Mouse (Mus musculus) C2C12 (cell line): ENCODE measurements around the gene Dram1. TPM values are rescaled to one million over a fixed set of nuclear protein-coding genes. Genes with fewer than 3 reads are reported as not detected.

ENCODE experiments used
- H3K27me3 ChIP-seq: one replicate; pipeline ENCODE4 v1.6.1; 2011; ENCODE audit not compliant: control insufficient read depth, insufficient read depth, insufficient read length
- H3K36me3 ChIP-seq: one replicate; pipeline ENCODE4 v1.6.1; 2011; ENCODE audit not compliant: control insufficient read depth, insufficient read depth
- H3K4me3 ChIP-seq: one replicate; pipeline ENCODE4 v1.5.1; 2011; ENCODE audit warnings: mild to moderate bottlenecking, control low read depth; ENCODE audit not compliant: poor library complexity, insufficient read depth, severe bottlenecking
- H3K79me2 ChIP-seq: one replicate; pipeline ENCODE4 v1.6.1; 2011; ENCODE audit not compliant: control insufficient read depth, insufficient read depth
- H3K79me3 ChIP-seq: one replicate; pipeline ENCODE4 v1.6.1; 2011; ENCODE audit warnings: low read depth, control low read depth
- H3ac ChIP-seq: one replicate; pipeline ENCODE3; 2011; ENCODE audit warnings: low read depth; ENCODE audit not compliant: control insufficient read depth, insufficient read length
- CEBPB ChIP-seq: IDR thresholded peaks from one replicate; pipeline ENCODE4 v1.6.1; 2011; ENCODE audit warnings: low read depth, mild to moderate bottlenecking, control low read depth, moderate library complexity
- CTCF ChIP-seq: IDR thresholded peaks from one replicate; pipeline ENCODE4 v1.5.1; 2011; ENCODE audit not compliant: control insufficient read depth, insufficient read depth, insufficient read length
- FOSL1 ChIP-seq: IDR thresholded peaks from one replicate; pipeline ENCODE4 v1.8.0; 2011; ENCODE audit warnings: mild to moderate bottlenecking, low read length; ENCODE audit not compliant: poor library complexity, insufficient read depth, severe bottlenecking
- MAX ChIP-seq: IDR thresholded peaks from one replicate; pipeline ENCODE4 v1.6.1; 2011; ENCODE audit warnings: mild to moderate bottlenecking, control low read depth
- MYOD1 ChIP-seq: IDR thresholded peaks from one replicate; pipeline ENCODE4 v1.6.1; 2011; ENCODE audit warnings: low read depth; ENCODE audit not compliant: control insufficient read depth, insufficient read length
- MYOG ChIP-seq: IDR thresholded peaks from one replicate; pipeline ENCODE4 v1.6.1; 2011; ENCODE audit not compliant: control insufficient read depth, insufficient read length; ENCODE audit errors: extremely low read depth
- USF1 ChIP-seq: IDR thresholded peaks from one replicate; pipeline ENCODE4 v1.6.1; 2011; ENCODE audit warnings: low read depth, mild to moderate bottlenecking, control low read depth, moderate library complexity
- polyA plus RNA-seq: library from polyadenylated mRNA; unstranded; fragments of >200 nt; fragmentation: generic; extraction: Trizol; gene quantifications from one replicate; pipeline ENCODE4 v1.2.1, GENCODE M21; 2012; ENCODE audit warnings: missing spikeins

Gene Dram1
- polyA plus RNA-seq, 1 experiment = 1.7 TPM

- H3ac ChIP-seq = no peak overlapping the region
- no peaks in the 10 kb centered on the region for H3K27me3 ChIP-seq
- no peaks in the 10 kb centered on the region for H3K79me2 ChIP-seq
- H3K4me3 ChIP-seq = no peak overlapping the region
- TF ChIP-seq USF1 (no peak), CTCF (no peak), CEBPB (no peak), MAX (no peak), MYOG (no peak), MYOD1 (no peak), FOSL1 (no peak)
- H3K79me3 ChIP-seq = no peaks in the 10 kb centered on the region
- no peaks in the 10 kb centered on the region for H3K36me3 ChIP-seq
Observed at GRCm38 (mm10) chr10:88301802-88302470, 76.9 kb downstream of the Dram1 start.

DNA sequence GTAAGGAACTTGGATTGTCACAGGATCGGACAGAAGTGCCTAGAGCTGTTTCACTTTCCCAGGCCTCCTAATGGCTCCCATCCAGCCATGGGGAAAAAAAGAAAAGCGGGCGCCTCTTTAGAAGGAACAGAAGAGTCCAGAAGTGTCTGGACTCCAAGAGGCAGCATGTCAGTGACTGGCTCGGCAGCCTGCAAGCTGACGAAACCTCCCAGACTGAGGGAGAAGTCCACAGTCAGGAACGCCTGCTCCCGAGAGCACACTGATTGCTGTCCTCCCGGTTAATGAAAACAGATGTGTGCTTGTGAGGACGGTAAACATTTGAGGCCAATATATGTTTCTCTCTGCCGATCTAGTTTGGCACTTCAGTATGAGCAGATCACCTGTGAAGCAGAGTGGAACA lies 81.9 kb downstream of the Dram1 start:
- Histone ChIP-seq H3K36me3 (no peaks in the 10 kb centered on the region), H3ac (no peak overlapping the region), H3K4me3 (no peak overlapping the region), H3K79me2 (no peaks in the 10 kb centered on the region), H3K27me3 (no peaks in the 10 kb centered on the region), H3K79me3 (no peaks in the 10 kb centered on the region)
- TF ChIP-seq CTCF = no peak
- no peak for TF ChIP-seq MYOD1
- TF ChIP-seq USF1 = no peak
- TF ChIP-seq MYOG = no peak
- TF ChIP-seq FOSL1 = no peak
- TF ChIP-seq MAX = no peak
- no peak for TF ChIP-seq CEBPB

DNA sequence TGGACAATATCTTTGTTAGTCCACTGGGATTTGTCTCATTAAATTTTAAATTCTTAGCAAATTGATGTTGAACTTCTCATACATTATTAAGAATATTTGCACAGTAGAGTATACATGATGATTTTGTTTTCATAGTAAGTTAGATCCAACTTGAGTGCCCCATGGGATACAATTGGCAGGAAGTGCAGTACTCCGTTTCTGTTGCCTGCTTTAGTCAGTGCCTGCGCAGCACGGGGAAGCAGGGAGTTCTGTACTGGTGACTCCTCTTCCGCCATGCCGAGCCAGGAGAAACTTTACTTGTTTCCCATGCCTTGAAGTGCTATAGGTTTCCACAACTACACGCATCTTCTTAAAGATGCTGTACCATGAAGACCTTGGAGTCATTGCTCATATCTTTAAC lies 83.8 kb downstream of the Dram1 start:
- Histone ChIP-seq H3ac (no peak overlapping the region), H3K4me3 (no peak overlapping the region), H3K27me3 (no peaks in the 10 kb centered on the region), H3K79me2 (no peaks in the 10 kb centered on the region), H3K79me3 (no peaks in the 10 kb centered on the region), H3K36me3 (no peaks in the 10 kb centered on the region)
- TF ChIP-seq MYOD1 (no peak), MAX (no peak), MYOG (no peak), CTCF (no peak), USF1 (no peak), FOSL1 (no peak), CEBPB (no peak)

- H3K79me3 ChIP-seq = no peaks in the 10 kb centered on the region
- H3K79me2 ChIP-seq = no peaks in the 10 kb centered on the region
- no peak for TF ChIP-seq MYOD1
- no peak for TF ChIP-seq CEBPB
- TF ChIP-seq CTCF = no peak
- TF ChIP-seq FOSL1 = no peak
- TF ChIP-seq USF1 = no peak
- TF ChIP-seq MYOG = no peak
- TF ChIP-seq MAX = no peak
- H3K4me3 ChIP-seq = no peak overlapping the region
- no peaks in the 10 kb centered on the region for H3K27me3 ChIP-seq
- H3K36me3 ChIP-seq = no peaks in the 10 kb centered on the region
- H3ac ChIP-seq = no peak overlapping the region
Observed at GRCm38 (mm10) chr10:88288061-88288460, 90.8 kb downstream of the Dram1 start.

DNA sequence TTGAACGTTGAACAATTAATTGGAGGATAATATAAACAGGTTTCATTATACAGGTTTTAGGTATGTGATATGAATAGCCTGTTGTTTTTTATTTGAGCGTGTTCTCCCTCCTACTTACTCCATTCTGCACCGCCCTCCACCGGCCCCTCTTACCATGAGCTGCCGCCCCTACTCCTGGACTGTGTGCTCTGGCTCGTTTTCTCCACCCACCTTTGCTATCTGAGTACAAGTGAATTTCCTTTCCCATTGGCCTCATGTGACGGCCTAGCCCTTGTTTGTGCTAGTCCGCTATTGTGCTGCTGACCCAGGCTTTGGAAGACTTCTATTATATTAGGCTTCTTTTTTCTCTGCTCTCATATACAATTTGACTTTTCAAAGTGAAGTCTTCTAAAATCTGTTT lies 91.6 kb downstream of the Dram1 start:
- H3K79me3 ChIP-seq = no peaks in the 10 kb centered on the region
- TF ChIP-seq CTCF (no peak), USF1 (no peak), MAX (no peak), MYOG (no peak), MYOD1 (no peak), FOSL1 (no peak), CEBPB (no peak)
- H3K79me2 ChIP-seq = no peaks in the 10 kb centered on the region

More for the DNA sequence above, 91.6 kb downstream of the Dram1 start:
- Histone ChIP-seq H3K36me3 (no peaks in the 10 kb centered on the region), H3K4me3 (no peak overlapping the region), H3ac (no peak overlapping the region), H3K27me3 (no peaks in the 10 kb centered on the region)
